Mouse (Mus musculus): ENCODE measurements around the gene Tmprss9.
"Not testable (repeated sequence)": the region's sequence is repeated elsewhere in the genome, so short reads cannot be mapped to it uniquely, and the experiment has no call there.

Gene Tmprss9

DNA sequence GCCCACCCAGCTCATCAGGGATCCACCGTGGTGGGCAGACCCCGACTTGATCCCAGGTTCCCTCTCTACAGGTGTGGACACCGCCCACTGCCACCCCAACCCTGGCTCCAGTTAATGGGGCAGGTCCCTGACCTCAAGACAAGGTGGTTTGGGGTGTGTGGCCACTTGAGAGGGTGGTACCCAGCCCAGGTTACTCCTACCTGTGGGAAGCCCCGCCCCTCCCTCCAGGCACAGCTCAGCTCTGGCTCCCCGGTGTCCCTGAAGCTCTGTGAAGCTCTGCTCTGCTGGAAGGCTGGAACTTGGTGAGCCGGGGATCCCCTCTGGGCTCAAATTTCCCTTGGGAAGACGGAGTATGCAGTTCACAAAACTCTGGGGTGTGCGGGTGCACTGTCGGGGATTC lies at the start of gene Tmprss9:
Gene Tmprss9, plus strand, starts transcription at position 268 of the 400 bp plus-strand sequence.
- no peak for DNase-seq (ENCODE audit: low read depth, low spot score)

DNA sequence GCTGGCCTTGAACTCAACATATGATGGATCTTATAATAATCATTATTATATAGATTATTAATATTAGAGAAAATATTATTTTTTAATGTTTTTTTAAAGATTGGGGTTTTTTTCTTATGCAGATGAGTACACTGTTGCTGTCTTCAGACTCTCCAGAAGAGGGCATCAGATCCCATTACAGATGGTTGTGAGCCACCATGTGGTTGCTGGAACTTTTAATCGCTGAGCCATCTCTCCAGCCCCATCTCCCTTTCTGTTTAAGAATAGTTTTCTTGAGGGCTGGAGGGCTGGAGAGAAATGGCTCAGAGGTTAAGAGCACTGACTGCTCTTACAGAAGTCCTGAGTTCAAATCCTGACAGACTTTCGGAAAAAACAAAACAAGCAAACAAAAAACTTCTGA lies 49.7 kb upstream of the Tmprss9 start:
- peak; percentile 65 for DNase-seq (ENCODE audit: low read depth, low spot score)

GRCm38 (mm10) chr10:80822528-80822927 lies 49.1 kb upstream of the Tmprss9 start:
- no peak for DNase-seq (ENCODE audit: low read depth, low spot score)

- DNase-seq (ENCODE audit: low read depth, low spot score), result no peak
Observed at GRCm38 (mm10) chr10:80823316-80823715, 48.3 kb upstream of the Tmprss9 start.

DNA sequence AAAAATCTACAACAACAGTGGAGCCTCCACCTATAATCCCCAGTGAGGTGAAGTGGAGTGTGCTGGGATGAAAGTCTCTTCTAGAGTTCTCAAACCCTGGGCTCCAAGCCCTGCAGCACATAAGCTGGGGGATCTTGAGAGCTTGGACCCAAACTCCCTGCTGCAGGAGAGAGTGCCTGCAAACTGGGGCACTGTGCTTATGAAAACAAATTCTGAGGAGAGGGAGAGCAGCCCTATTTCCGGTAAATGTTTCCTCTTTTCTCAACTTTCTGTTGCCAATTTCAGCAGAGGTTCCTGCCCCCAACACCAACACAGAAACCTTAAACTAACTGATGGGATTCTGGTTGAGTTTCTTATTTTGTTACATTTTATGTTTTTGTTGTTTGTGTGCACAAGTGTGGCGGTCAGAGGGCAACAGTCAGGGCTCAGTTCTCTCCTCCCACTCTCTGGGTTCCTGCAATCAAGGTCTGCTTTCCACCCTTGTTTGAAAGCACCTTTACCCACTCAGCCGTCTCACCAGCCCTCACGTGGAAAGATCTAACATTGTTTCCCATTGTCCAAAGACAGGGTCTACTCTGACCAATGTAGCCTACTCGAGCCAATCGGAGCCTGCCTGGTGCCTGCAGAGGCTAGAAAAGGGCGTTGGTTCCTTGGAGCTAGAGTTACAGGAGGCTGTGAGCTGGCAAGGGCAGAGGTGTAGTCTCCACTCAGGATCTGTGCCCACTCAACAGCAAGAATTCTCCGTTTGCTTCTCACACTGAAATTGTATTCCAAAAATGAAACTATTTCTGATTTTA lies 47.6 kb upstream of the Tmprss9 start:
- peak; percentile 42 for DNase-seq (ENCODE audit: low read depth, low spot score)

DNA sequence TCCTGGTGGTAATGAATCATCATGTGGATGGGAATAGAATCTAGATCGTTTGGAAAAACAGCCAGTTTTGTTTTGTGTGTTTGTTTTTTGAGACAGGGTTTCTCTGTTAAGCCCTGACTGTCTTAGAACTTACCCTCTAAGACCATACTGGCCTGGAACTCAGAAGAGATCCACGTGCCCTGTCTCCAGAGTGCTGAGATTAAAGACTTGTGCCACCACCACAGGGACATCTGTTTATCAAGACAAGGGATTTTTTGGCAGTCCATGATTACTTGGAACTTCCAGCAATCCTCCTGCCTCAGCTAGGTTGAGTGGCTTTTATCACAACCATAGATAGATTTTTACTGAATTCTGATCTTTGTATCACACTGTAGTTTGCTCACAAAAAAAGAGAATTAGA lies 46.8 kb upstream of the Tmprss9 start:
- no peak for DNase-seq (ENCODE audit: low read depth, low spot score)

GRCm38 (mm10) chr10:80826151-80827062 lies 45.2 kb upstream of the Tmprss9 start, which contains the start of gene Oaz1:
Oaz1 (plus strand) TSS chr10:80826656.
- peak; percentile 100 for DNase-seq (ENCODE audit: low read depth, low spot score)

GRCm38 (mm10) chr10:80827063-80827869 lies 44.4 kb upstream of the Tmprss9 start:
- DNase-seq (ENCODE audit: low read depth, low spot score), result no peak

- DNase-seq (ENCODE audit: low read depth, low spot score), result no peak
Observed at GRCm38 (mm10) chr10:80827870-80828420, 43.7 kb upstream of the Tmprss9 start.

GRCm38 (mm10) chr10:80828587-80828986 lies 43.1 kb upstream of the Tmprss9 start:
- not testable (repeated sequence) for DNase-seq (ENCODE audit: low read depth, low spot score)

DNA sequence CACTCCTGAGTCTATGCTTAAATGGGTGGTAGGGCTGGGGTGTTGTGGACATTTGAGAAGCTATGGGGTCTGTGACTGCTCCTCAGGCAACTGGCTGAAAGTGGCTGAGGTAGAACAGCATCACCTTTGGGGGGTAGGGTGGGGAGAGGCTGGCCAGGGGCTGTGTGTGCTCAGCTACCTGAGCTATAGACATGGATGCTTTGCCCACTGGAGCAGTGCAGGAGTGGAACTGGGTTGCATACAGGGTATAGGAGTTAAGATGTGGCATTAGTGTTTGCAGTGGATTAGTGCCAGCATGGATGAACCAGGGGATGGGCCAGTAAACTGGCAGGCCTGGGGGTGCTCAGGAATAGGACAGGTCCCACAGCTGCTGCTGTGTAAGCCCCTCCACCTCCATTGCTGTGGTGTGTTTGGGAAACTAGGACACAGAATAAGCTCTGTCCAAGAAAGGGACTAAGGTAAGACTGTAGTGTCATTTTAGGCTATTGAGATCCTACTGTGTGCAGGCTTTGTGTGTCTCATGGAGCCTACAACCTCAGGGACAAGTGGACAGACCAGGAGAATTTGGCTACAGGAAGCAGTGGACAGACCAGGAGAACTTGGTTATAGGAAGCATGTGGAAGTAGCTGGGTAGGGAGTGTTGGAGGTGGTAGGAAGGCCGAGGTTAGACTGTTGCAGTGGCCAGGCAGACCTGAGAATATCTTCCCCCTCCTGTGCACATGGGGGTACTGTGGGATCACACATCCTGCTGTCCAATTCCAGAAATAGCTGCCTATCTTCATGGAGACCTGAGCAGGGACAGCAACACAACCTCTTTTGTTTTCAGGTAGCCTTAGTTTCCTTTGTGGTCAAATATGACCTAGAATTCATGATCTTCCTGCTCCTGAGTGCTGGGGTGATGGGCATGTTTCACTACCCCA lies 42.0 kb upstream of the Tmprss9 start:
- DNase-seq (ENCODE audit: low read depth, low spot score), result no peak

DNA sequence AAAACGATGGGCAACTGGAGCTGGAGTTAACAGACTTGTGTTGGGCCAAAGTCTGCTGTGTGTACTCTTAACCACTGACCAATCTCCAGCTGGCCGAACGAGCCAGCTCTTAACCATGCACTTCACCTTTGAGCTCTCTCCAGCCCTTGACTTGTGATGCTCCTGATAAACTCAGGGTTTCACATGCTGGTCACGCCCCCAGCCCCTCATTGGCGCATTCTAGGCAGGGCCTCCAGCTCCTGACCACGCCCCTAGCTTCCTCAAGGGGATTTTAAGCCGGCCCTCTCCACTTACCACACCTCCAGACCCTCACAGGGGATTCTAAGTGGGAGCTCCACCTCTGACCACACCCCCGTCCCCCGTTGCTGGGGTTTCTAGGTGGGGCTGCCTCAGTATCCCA lies 40.5 kb upstream of the Tmprss9 start:
- DNase-seq (ENCODE audit: low read depth, low spot score), result peak; percentile 50

- DNase-seq (ENCODE audit: low read depth, low spot score), result no peak
Observed at GRCm38 (mm10) chr10:80832818-80833217, 38.8 kb upstream of the Tmprss9 start.

- DNase-seq (ENCODE audit: low read depth, low spot score), result no peak
Observed at GRCm38 (mm10) chr10:80835617-80836016, 36.0 kb upstream of the Tmprss9 start.

DNA sequence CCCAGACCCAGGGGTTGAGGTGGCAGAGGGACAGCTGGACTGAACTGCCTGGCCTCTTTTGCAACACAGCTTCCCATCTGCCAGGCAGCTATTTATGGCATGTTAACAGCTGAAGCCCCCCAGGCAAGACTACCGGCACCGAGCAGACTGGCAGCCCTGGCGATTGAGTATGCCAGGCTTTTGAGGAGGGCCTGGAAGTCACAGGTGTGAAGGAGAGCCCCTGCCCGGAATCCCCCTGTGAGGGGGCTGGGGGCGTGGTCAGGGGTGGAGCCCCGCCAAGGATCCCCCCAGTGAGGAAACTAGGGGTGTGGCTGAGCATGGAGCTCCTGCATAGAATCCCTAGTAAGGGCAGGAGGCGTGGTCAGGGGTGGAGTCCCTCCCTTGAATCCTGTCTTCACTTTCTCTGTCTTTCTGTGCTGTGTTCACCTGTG lies 34.7 kb upstream of the Tmprss9 start:
- DNase-seq (ENCODE audit: low read depth, low spot score), result no peak

- no peak for DNase-seq (ENCODE audit: low read depth, low spot score)
Observed at GRCm38 (mm10) chr10:80837827-80838226, 33.8 kb upstream of the Tmprss9 start.

GRCm38 (mm10) chr10:80838346-80838912 lies 33.2 kb upstream of the Tmprss9 start:
- DNase-seq (ENCODE audit: low read depth, low spot score), result no peak

DNA sequence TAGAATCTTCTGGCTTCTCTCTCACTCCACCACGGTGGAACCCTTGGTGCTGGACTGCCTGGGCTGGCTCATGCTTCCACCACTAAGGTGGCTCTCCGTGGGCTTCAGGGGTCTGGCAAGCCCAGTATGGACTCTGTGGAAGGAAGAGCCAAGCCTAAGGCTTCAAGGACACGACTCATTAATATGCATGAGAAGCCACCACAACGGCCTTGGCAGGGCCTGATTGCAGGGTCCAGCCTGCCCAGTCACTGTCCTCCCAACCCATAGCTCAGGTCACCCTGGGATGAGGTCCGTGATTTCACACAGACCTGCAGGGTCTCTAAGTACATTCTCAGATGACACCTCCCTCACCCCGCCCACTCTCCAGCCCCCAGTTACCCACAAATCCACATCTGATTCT lies 31.8 kb upstream of the Tmprss9 start:
- no peak for DNase-seq (ENCODE audit: low read depth, low spot score)

DNA sequence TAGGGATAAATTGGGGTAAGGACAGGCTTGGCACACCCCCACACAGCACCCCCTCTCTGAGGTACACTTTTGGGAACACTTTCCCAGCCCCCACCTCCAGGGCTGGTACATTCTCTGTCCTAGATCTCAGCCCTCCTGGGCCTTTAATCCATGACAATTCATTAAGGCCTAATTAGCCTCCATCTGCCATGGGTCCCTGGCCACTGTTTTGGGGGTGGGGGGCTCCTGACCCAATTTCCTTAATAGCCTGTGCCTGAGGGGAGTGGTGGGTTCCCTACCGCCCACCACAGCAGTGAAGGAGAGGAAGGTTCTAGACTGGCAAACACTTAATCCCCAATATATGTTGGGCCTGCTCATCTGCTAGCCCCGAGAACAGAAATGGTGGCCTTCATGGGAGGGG lies 30.0 kb upstream of the Tmprss9 start:
- DNase-seq (ENCODE audit: low read depth, low spot score), result no peak

DNA sequence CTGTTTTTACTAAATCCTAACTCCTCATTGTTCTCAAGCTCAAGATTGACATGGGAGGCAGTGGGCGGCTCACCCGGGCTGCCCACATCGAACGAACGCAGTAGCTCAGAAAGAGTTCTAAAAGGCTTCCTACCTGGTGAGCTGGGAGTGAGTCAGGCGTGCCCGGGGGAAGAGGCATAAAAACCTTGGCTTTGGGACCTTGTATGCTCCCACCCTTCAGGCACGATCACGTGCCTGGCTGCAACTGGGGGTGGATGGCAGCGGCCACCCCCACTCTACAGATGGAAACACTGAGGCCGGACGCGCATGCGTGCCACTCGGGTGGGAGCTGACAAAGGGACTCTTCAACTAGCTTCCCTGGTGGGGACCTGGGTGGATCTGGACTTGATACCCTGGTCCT lies 29.3 kb upstream of the Tmprss9 start:
- no peak for DNase-seq (ENCODE audit: low read depth, low spot score)
